Mouse (Mus musculus) intestine, postnatal 0 days (tissue): ENCODE measurements around the gene Helz. TPM values are rescaled to one million over a fixed set of nuclear protein-coding genes. Genes with fewer than 3 reads are reported as not detected.
"Not testable (repeated sequence)": the region's sequence is repeated elsewhere in the genome, so short reads cannot be mapped to it uniquely, and the experiment has no call there.

ENCODE experiments used
- ATAC-seq: fragments of 200-750 bp; cut with Nextera tagmentation; 2 replicates; pipeline ENCODE4 v1.8.0; 2017; ENCODE audit warnings: mild to moderate bottlenecking, moderate TSS enrichment, moderate library complexity
- H3K27ac ChIP-seq: fragments of 300-500 bp; sonication (generic); 2 replicates; pipeline ENCODE4 v1.5.1; 2014; ENCODE audit warnings: mild to moderate bottlenecking, low read depth, low read length, moderate library complexity
- H3K27me3 ChIP-seq: fragments of 300-500 bp; sonication (generic); replicated peaks from 2 replicates; pipeline ENCODE4 v1.6.1; 2014; ENCODE audit warnings: low read length, mixed read lengths; ENCODE audit not compliant: control insufficient read depth, insufficient read depth
- H3K36me3 ChIP-seq: fragments of 300-500 bp; sonication (generic); 2 replicates; pipeline ENCODE4 v1.6.1; 2014; ENCODE audit warnings: mild to moderate bottlenecking, moderate library complexity; ENCODE audit not compliant: control insufficient read depth, insufficient read depth
- H3K4me1 ChIP-seq: fragments of 300-500 bp; sonication (generic); replicated peaks from 2 replicates; pipeline ENCODE4 v1.6.1; 2014; ENCODE audit warnings: antibody characterized with exemption, low read length, mixed read lengths; ENCODE audit not compliant: control insufficient read depth, insufficient read depth
- H3K4me2 ChIP-seq: fragments of 300-500 bp; sonication (generic); replicated peaks from 2 replicates; pipeline ENCODE4 v1.6.1; 2014; ENCODE audit warnings: low read depth, mild to moderate bottlenecking, moderate library complexity
- H3K4me3 ChIP-seq: fragments of 300-500 bp; sonication (generic); 2 replicates; pipeline ENCODE4 v1.5.1; 2014; ENCODE audit warnings: low read depth, low read length
- H3K9ac ChIP-seq: fragments of 300-500 bp; sonication (generic); 2 replicates; pipeline ENCODE4 v1.6.1; 2014; ENCODE audit warnings: mild to moderate bottlenecking, low read depth, low read length
- H3K9me3 ChIP-seq: fragments of 300-500 bp; sonication (generic); 2 replicates; pipeline ENCODE4 v1.6.1; 2016; ENCODE audit warnings: mixed run types; ENCODE audit not compliant: control insufficient read depth
- CTCF ChIP-seq: sonication (generic); IDR thresholded peaks from 2 replicates; pipeline ENCODE4 v1.5.1; 2016; ENCODE audit warnings: low read depth, mild to moderate bottlenecking, control low read depth, antibody characterized with exemption, moderate library complexity
- WGBS: fragments of 180-500 bp; shearing (Covaris S2); extraction: QIAGEN DNeasy Blood & Tissue Kit; methylation state at CpG from one replicate; pipeline ENCODE4 v1.1.7; 2014; 5-methylcytosine and 5-hydroxymethylcytosine counted together
- polyA plus RNA-seq: library from polyadenylated mRNA; unstranded; fragments of >200 nt; fragmentation: Nextera tagmentation; extraction: Ambion mirVana; gene quantifications from 2 replicates; pipeline ENCODE4 v1.2.1, GENCODE M21; 2015

The Helz gene
- polyA plus RNA-seq, 1 experiment from 2014 or later, result 5.7 TPM

- Histone ChIP-seq H3K27ac (no peak overlapping the region), H3K4me3 (no peak overlapping the region), H3K36me3 (peaks cover 50% of the 10 kb centered on the region), H3K9me3 (no peaks in the 10 kb centered on the region), H3K27me3 (no peaks in the 10 kb centered on the region), H3K4me1 (peaks cover 6% of the 10 kb centered on the region), H3K9ac (no peak overlapping the region), H3K4me2 (no peak overlapping the region)
- 81% methylated on average over 8 of the region's 8 CpGs for WGBS
- no peak for TF ChIP-seq CTCF
- ATAC-seq, result no peak
These were observed 29.7 kb downstream of the Helz start for GRCm38 (mm10) chr11:107577400-107577799.

- H3K4me1 ChIP-seq, result peaks cover 6% of the 10 kb centered on the region
- H3K9ac ChIP-seq, result no peak overlapping the region
- no peaks in the 10 kb centered on the region for H3K9me3 ChIP-seq
- no peak for TF ChIP-seq CTCF
- no peak overlapping the region for H3K27ac ChIP-seq
- ATAC-seq, result no peak
- peaks cover 45% of the 10 kb centered on the region for H3K36me3 ChIP-seq
- 77% methylated on average over 7 of the region's 7 CpGs for WGBS
- no peak overlapping the region for H3K4me2 ChIP-seq
- H3K4me3 ChIP-seq, result no peak overlapping the region
- no peaks in the 10 kb centered on the region for H3K27me3 ChIP-seq
These were observed 30.5 kb downstream of the Helz start for GRCm38 (mm10) chr11:107578226-107578625.

DNA sequence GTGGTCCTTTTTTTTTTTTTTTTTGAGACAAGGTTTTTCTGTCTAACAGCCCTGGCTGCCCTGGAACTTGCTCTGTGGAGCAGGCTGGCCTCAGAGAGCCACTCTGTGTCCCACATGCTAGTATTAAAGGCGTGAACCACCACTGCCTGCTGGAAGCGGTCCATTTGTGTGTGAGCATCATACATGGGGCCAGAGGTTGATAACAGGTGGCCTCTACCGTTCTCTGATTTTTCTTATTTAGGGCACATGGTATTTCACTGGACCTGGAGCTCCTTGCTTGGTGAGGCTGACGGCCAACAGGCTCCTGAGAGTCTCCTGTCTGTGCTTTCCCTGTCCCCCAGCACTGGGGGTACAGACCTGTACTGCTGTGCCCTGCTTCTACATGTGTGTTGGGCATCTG is 33.1 kb downstream of the Helz start:
- Histone ChIP-seq H3K4me3 (no peak overlapping the region), H3K9me3 (no peaks in the 10 kb centered on the region), H3K4me1 (no peaks in the 10 kb centered on the region), H3K9ac (no peak overlapping the region), H3K36me3 (peaks cover 36% of the 10 kb centered on the region), H3K4me2 (no peak overlapping the region), H3K27ac (no peak overlapping the region), H3K27me3 (no peaks in the 10 kb centered on the region)
- 92% methylated on average over 4 of the region's 4 CpGs for WGBS
- no peak for TF ChIP-seq CTCF
- no peak for ATAC-seq

DNA sequence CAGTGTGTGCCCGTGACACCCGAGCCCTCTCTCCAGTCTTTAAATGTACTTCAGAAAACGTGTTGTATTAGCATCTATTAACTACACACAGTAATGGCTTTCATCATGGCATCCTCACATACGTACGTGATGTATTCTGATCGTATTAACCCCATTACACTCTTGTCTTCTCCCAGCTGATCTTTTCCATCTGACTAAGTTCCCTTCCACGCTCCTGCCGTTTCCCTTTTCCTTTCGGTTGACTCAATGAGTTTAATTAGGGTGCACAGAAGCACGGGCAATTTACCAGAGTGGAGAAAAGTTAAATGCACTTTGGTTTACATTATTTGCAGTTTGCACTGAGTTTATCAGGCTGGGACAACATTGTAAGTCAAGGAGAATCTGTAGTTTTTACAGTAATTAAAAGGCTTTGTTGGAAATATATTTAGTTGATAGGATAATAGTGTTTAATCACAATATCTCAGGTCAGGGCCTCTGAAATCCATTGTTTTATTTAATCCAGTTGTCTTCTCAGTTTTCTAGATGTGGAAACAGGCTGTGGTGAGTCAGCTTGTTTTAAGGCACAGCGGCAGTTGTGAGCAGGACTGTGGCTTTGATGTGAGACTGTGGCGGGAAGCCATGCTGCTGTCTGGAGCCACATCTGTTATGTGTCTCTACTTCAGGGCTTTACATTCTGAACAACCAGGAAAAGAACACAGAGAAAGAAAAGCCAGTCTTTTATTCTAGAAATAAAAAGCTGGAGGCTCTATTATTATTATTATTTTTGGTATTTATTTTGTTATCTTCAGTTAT is 37.1 kb downstream of the Helz start:
- Histone ChIP-seq H3K4me3 (no peak overlapping the region), H3K4me1 (no peaks in the 10 kb centered on the region), H3K9me3 (no peaks in the 10 kb centered on the region), H3K27me3 (no peaks in the 10 kb centered on the region), H3K27ac (no peak overlapping the region), H3K9ac (no peak overlapping the region), H3K4me2 (no peak overlapping the region), H3K36me3 (peaks cover 8% of the 10 kb centered on the region)
- 77% methylated on average over 12 of the region's 12 CpGs for WGBS
- no peak for ATAC-seq
- no peak for TF ChIP-seq CTCF

DNA sequence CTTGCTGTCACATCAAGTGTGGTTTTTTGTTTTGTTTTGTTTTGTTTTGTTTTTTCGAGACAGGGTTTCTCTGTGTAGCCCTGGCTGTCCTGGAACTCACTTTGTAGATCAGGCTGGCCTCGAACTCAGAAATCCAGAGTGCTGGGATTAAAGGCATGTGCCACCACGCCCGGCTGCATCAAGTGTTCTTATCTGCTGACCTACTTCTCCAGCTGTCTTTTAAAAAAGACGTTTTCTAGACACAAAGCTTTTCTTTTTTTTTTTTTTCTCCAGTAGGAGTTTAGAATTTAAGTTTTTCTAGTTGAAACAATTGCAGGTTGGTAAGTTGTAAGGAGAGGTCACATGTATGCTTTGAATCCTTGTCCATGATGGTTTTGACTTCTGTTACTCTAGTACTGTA is 38.4 kb downstream of the Helz start:
- ATAC-seq, H3K4me3 ChIP-seq, H3K27ac ChIP-seq, H3K36me3 ChIP-seq, H3K4me2 ChIP-seq, H3K9ac ChIP-seq, H3K27me3 ChIP-seq, H3K9me3 ChIP-seq, H3K4me1 ChIP-seq: not testable (repeated sequence)
- 75% methylated on average over 5 of the region's 5 CpGs for WGBS

DNA sequence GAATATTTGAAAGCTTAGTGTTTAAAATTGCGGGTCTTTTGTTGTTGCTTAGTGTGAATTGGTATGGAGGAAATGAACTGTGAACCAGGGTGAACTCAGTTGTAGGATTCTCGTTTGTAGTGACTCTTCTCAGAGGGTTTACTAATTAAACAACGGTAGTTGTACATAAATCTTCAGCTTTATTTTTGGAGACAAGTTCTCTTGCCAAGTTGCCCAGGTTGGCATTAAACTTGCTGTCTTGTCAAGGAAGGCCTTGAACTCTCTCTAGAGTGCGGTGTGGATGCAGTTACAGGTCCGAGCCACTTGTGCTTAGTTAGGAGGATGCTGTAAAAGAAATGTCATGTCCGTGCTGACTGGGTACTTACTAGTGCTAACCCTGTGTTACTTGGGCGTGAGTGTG is 39.4 kb downstream of the Helz start:
- WGBS, result 91% methylated on average over 7 of the region's 7 CpGs
- H3K9me3 ChIP-seq, result no peaks in the 10 kb centered on the region
- H3K36me3 ChIP-seq, result peaks cover 3% of the 10 kb centered on the region; the same call in 1 of the 2 replicates
- no peak overlapping the region for H3K4me3 ChIP-seq
- no peak overlapping the region for H3K4me2 ChIP-seq
- H3K27ac ChIP-seq, result no peak overlapping the region
- no peak for ATAC-seq
- no peak overlapping the region for H3K9ac ChIP-seq
- H3K27me3 ChIP-seq, result no peaks in the 10 kb centered on the region
- H3K4me1 ChIP-seq, result no peaks in the 10 kb centered on the region
- TF ChIP-seq CTCF, result no peak

DNA sequence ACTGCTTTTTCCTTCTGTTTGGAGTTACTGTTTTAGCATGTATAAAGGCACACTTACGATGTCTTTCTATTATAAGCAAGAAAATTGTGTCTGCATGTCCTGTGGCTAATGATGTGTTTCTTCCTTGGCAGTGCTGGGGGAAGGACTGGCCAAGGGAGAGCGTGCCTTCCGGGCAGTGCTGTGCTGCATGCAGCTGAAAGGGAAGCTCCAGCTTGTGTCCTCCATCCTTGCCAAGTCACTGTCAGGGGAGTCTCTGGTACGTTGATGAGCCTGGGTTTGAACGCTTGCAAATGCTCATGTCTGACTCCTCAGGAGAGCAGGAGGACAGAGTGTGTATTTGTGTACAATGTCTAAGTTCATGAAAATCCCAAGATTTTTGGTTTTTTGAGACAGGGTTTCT is 44.8 kb downstream of the Helz start:
- 92% methylated on average over 5 of the region's 5 CpGs for WGBS
- Histone ChIP-seq H3K4me2 (no peak overlapping the region), H3K4me3 (no peak overlapping the region), H3K9me3 (no peaks in the 10 kb centered on the region), H3K27ac (no peak overlapping the region), H3K9ac (no peak overlapping the region), H3K4me1 (no peaks in the 10 kb centered on the region), H3K36me3 (peaks cover 31% of the 10 kb centered on the region), H3K27me3 (no peaks in the 10 kb centered on the region)
- TF ChIP-seq CTCF, result no peak
- no peak for ATAC-seq
